Mouse (Mus musculus) frontal cortex, postnatal 10 days (tissue): ENCODE measurements at regions not wholly inside any gene's neighbourhood (a gene's known extent, or its start where the extent isn't known, plus 50 kb on each side); places are given as distances from the start of the nearest gene placed in this dataset.

ENCODE experiments used
- DNase-seq, 2 experiments: peaks; one replicate each; pipeline ENCODE4 v3.0.0; 2022; ENCODE audit warnings: low spot score in 2 of 2, mixed read lengths in 1 of 2

- DNase-seq, result peak in 1 of 2 experiments; percentile 4
Measured at GRCm38 (mm10) chr8:42614077-42614476, 527.2 kb downstream of the Triml1 start.

- DNase-seq, result no peak
Measured at GRCm38 (mm10) chr8:42596639-42597038, 544.6 kb downstream of the Triml1 start.
